Mouse (Mus musculus): ENCODE measurements around the gene Ska3. TPM values are rescaled to one million over a fixed set of nuclear protein-coding genes. Genes with fewer than 3 reads are reported as not detected.
"Not testable (repeated sequence)": the region's sequence is repeated elsewhere in the genome, so short reads cannot be mapped to it uniquely, and the experiment has no call there.

Ska3 gene
- 17.3 and 17.5 TPM in 2 replicates for polyA plus RNA-seq (2015; fragmentation: Nextera tagmentation; extraction: Ambion mirVana)

- Histone ChIP-seq H3K4me1 (replicated peaks) (peaks cover 19% of the 10 kb centered on the region), H3K4me2 (replicated peaks) (peak within 1 kb of the TSS; percentile 62), H3K9ac (replicated peaks) (peak within 1 kb of the TSS; percentile 83), H3K9me3 (no peaks in the 10 kb centered on the region), H3K36me3 (peaks cover 5% of the 10 kb centered on the region; the same call in 1 of the 2 replicates), H3K27ac (peak within 1 kb of the TSS; percentile 90), H3K27me3 (no peaks in the 10 kb centered on the region), H3K4me3 (replicated peaks) (peak within 1 kb of the TSS; percentile 70)
- under 1% methylated on average over 96 of the region's 96 CpGs for WGBS
- peak; percentile 98 for ATAC-seq
Observed at GRCm38 (mm10) chr14:57825788-57826751, at the start of gene Ska3, which contains the start of gene Mrpl57. Gene Ska3, minus strand, starts transcription at chr14:57826185. Gene Mrpl57, plus strand, starts transcription at chr14:57826234.

DNA sequence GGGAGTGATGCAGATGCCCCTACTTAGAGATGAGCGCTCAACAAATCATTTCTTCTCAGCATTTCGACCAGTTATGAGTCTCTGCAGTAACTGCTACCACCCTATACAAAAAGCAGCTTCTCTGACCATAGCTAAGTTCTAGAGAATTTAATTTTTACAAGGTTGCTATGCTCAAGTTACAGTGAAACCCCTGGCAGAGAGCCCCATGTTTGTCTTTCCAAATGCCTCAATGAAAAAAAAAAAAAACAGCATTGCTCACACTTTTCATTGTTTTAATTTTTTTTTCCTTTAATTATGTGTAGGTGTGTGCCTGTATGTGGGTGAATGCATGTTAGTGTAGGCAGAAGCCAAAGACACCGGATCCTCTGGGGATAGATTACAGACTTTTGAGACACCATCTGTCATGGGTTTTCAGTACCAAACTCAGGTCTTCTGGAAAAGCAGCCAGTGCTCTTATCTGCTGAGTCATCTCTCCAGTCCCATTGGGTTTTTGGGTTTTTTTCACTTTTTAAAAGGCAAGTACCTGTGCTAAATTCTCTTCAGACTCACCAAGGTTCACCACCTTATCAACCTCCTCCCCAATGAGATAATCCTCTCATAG, 40.8 kb upstream of the Ska3 start:
- no peak overlapping the region for H3K9ac ChIP-seq (replicated peaks)
- H3K4me2 ChIP-seq (replicated peaks), result no peak overlapping the region
- no peaks in the 10 kb centered on the region for H3K9me3 ChIP-seq
- no peak for ATAC-seq
- 97% methylated on average over 3 of the region's 3 CpGs for WGBS
- no peak overlapping the region for H3K4me3 ChIP-seq (replicated peaks)
- H3K27ac ChIP-seq, result no peak overlapping the region
- H3K4me1 ChIP-seq (replicated peaks), result no peaks in the 10 kb centered on the region
- H3K36me3 ChIP-seq, result peaks cover 49% of the 10 kb centered on the region
- no peaks in the 10 kb centered on the region for H3K27me3 ChIP-seq

- H3K4me1 ChIP-seq (replicated peaks), result no peaks in the 10 kb centered on the region
- peaks cover 59% of the 10 kb centered on the region for H3K36me3 ChIP-seq
- no peak overlapping the region for H3K9ac ChIP-seq (replicated peaks)
- no peak overlapping the region for H3K27ac ChIP-seq
- no peak overlapping the region for H3K4me3 ChIP-seq (replicated peaks)
- ATAC-seq, result no peak
- no peaks in the 10 kb centered on the region for H3K27me3 ChIP-seq
- H3K9me3 ChIP-seq, result no peaks in the 10 kb centered on the region
- WGBS, result 97% methylated on average over 3 of the region's 3 CpGs
- H3K4me2 ChIP-seq (replicated peaks), result no peak overlapping the region
Observed at GRCm38 (mm10) chr14:57865256-57865655, 39.3 kb upstream of the Ska3 start.

DNA sequence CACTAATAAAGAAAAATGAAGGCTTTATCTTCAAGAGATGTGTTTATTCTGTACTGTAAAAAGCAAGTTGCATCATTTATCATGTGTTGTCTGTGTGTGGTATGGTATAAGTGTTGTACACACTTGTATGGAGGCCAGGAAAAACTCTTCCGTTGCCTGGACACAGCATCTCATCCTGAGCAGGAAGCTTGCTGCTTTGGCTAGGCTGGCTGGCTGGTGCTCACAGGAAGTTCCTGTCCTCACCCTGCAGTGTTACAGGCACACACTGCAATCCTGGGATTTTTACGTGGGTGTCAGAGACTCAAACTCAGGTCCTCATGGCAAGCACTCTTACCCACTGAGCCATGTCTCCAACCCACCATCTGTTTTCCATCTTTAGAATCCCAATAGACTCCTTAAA, 37.1 kb upstream of the Ska3 start:
- no peak for ATAC-seq
- Histone ChIP-seq H3K27ac (no peak overlapping the region), H3K9ac (replicated peaks) (no peak overlapping the region), H3K4me3 (replicated peaks) (no peak overlapping the region), H3K27me3 (no peaks in the 10 kb centered on the region), H3K9me3 (no peaks in the 10 kb centered on the region), H3K4me2 (replicated peaks) (no peak overlapping the region), H3K36me3 (peaks cover 51% of the 10 kb centered on the region), H3K4me1 (replicated peaks) (no peaks in the 10 kb centered on the region)
- WGBS, result 80% methylated on average over 2 of the region's 2 CpGs

GRCm38 (mm10) chr14:57861987-57862412, 36.0 kb upstream of the Ska3 start:
- 92% methylated on average over 4 of the region's 4 CpGs for WGBS
- H3K36me3 ChIP-seq, result peaks cover 51% of the 10 kb centered on the region

DNA sequence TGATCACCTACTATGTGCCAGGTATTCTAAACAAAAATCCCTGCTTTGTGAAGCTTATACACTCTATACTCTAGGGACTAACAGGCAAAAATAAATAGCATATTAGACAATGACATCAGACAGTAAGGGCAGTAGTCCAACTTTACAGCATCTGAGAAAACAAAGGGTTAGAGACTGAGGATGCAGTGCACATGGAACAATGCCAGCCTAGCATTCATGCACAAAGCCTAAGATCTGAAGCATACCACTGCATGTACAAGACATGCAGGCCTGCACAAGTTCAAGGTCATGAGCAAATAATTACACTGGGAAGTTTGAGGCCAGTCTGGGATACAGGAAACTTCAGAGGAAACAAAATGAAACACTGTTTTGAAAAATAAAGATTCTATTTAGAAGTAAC, 33.5 kb upstream of the Ska3 start:
- H3K27ac ChIP-seq, result no peak overlapping the region
- H3K4me1 ChIP-seq (replicated peaks), result no peaks in the 10 kb centered on the region
- no peak overlapping the region for H3K4me2 ChIP-seq (replicated peaks)
- no peak overlapping the region for H3K4me3 ChIP-seq (replicated peaks)
- H3K36me3 ChIP-seq, result peaks cover 47% of the 10 kb centered on the region
- ATAC-seq, result no peak
- H3K27me3 ChIP-seq, result no peaks in the 10 kb centered on the region
- no peak overlapping the region for H3K9ac ChIP-seq (replicated peaks)
- no peaks in the 10 kb centered on the region for H3K9me3 ChIP-seq

More at GRCm38 (mm10) chr14:57861987-57862412, 36.0 kb upstream of the Ska3 start:
- Histone ChIP-seq H3K27ac (no peak overlapping the region), H3K9ac (replicated peaks) (no peak overlapping the region), H3K4me1 (replicated peaks) (no peaks in the 10 kb centered on the region), H3K27me3 (no peaks in the 10 kb centered on the region), H3K4me2 (replicated peaks) (no peak overlapping the region), H3K4me3 (replicated peaks) (no peak overlapping the region), H3K9me3 (no peaks in the 10 kb centered on the region)
- no peak for ATAC-seq

GRCm38 (mm10) chr14:57858601-57859000, 32.6 kb upstream of the Ska3 start:
- Histone ChIP-seq H3K36me3 (peaks cover 39% of the 10 kb centered on the region), H3K27ac (no peak overlapping the region), H3K9ac (replicated peaks) (no peak overlapping the region), H3K27me3 (no peaks in the 10 kb centered on the region), H3K4me2 (replicated peaks) (no peak overlapping the region), H3K9me3 (no peaks in the 10 kb centered on the region), H3K4me3 (replicated peaks) (no peak overlapping the region), H3K4me1 (replicated peaks) (no peaks in the 10 kb centered on the region)
- 96% methylated on average over 2 of the region's 2 CpGs for WGBS
- ATAC-seq, result no peak

DNA sequence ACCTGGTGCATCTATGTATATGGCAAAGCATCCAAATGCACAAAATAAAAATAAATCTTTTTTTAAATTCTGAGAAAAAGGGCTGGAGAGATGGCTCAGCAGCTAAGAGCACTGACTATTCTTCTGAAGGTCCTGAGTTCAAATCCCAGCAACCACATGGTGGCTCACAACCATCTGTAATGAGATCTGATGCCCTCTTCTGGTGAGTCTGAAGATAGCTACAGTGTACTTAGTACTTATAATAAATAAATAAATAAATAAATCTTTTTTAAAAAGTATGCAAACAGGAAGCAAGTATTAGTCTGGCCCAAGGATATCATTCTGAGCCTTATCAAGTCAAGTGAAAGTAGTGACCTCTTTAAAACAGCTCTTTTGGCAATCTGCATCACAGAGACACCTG, 30.1 kb upstream of the Ska3 start:
- not testable (repeated sequence) for ATAC-seq; H3K4me2 ChIP-seq (replicated peaks); H3K4me1 ChIP-seq (replicated peaks); H3K9me3 ChIP-seq; H3K4me3 ChIP-seq (replicated peaks); H3K27me3 ChIP-seq; H3K27ac ChIP-seq; H3K9ac ChIP-seq (replicated peaks)
- H3K36me3 ChIP-seq, result peaks cover 34% of the 10 kb centered on the region

DNA sequence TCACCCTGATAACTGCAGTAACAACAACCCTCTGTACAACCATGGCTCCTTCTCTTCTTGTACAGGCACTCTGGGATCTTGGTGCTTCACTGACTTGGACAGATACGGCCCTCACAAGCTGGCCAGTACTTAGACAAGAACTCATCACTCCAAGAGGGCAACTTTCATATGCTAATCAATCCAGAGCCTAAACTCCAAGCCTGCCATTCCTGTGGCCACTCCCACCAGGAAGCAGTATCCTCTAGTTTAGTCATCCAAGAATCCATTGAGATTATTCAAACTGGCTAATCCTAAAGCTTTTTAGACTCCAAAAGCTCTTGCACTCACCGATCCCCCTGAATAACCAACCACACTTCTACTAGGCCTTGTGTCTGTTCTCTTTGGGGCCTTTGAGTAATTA, 27.0 kb upstream of the Ska3 start:
- Histone ChIP-seq H3K4me1 (replicated peaks) (no peaks in the 10 kb centered on the region), H3K4me3 (replicated peaks) (no peak overlapping the region), H3K4me2 (replicated peaks) (no peak overlapping the region), H3K9ac (replicated peaks) (no peak overlapping the region), H3K36me3 (peaks cover 35% of the 10 kb centered on the region), H3K9me3 (no peaks in the 10 kb centered on the region), H3K27me3 (no peaks in the 10 kb centered on the region), H3K27ac (no peak overlapping the region)
- ATAC-seq, result no peak
- 51% methylated on average over 2 of the region's 2 CpGs for WGBS

DNA sequence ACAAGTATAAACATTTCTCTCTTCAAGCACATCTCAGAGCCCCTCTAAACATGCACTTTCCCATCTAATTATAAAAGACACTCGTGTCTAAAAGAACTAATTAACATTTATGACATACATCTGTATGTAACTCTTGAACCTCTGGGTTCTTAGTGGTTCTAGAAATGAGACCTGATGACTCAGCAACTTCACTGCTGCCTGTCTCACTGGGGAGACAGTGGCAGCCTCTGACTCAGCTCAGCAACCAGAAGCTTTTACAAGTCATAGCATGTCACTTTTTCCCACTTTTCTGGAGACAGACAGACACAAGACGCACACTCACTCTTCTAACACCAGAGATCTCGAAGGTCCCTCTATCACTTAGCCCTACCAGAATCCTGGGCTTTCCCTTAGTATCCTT, 24.3 kb upstream of the Ska3 start:
- no peaks in the 10 kb centered on the region for H3K4me1 ChIP-seq (replicated peaks)
- no peak overlapping the region for H3K4me2 ChIP-seq (replicated peaks)
- no peak overlapping the region for H3K9ac ChIP-seq (replicated peaks)
- H3K27ac ChIP-seq, result no peak overlapping the region
- no peaks in the 10 kb centered on the region for H3K9me3 ChIP-seq
- no peak for ATAC-seq
- 87% methylated on average over 3 of the region's 3 CpGs for WGBS
- no peak overlapping the region for H3K4me3 ChIP-seq (replicated peaks)
- no peaks in the 10 kb centered on the region for H3K27me3 ChIP-seq
- peaks cover 32% of the 10 kb centered on the region for H3K36me3 ChIP-seq

DNA sequence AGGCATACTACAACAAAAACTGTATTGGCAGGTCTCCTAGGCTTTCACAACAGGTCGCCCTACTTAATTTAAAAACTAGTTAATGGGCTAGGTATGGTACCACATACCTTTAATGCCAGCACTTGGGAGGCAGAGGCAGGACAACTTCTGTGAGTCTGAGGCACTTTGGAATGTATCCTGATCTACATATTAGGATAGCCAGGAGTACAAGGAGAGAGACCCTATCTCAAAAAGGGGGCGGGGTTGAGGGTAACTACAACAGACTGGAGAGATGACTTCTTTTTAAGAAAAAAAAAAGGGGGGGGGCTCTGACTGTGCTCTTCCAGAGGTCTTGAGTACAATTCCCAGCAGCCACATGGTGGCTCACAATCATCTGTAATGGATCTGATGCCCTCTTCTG, 22.7 kb upstream of the Ska3 start:
- no peak overlapping the region for H3K9ac ChIP-seq (replicated peaks)
- WGBS, result 92% methylated on average over 2 of the region's 2 CpGs
- no peak overlapping the region for H3K27ac ChIP-seq
- peaks cover 45% of the 10 kb centered on the region for H3K36me3 ChIP-seq
- H3K4me3 ChIP-seq (replicated peaks), result no peak overlapping the region
- H3K4me1 ChIP-seq (replicated peaks), result no peaks in the 10 kb centered on the region
- ATAC-seq, result no peak
- no peaks in the 10 kb centered on the region for H3K9me3 ChIP-seq
- H3K4me2 ChIP-seq (replicated peaks), result no peak overlapping the region
- no peaks in the 10 kb centered on the region for H3K27me3 ChIP-seq

GRCm38 (mm10) chr14:57848061-57848460, 22.1 kb upstream of the Ska3 start:
- not testable (repeated sequence) for H3K4me2 ChIP-seq (replicated peaks); H3K27ac ChIP-seq; H3K9me3 ChIP-seq; H3K27me3 ChIP-seq; H3K9ac ChIP-seq (replicated peaks); ATAC-seq; H3K4me3 ChIP-seq (replicated peaks); H3K4me1 ChIP-seq (replicated peaks)
- peaks cover 43% of the 10 kb centered on the region for H3K36me3 ChIP-seq
- WGBS, result 86% methylated on average over 5 of the region's 5 CpGs

Measured in midbrain, embryonic 13.5 days (tissue).